Mouse (Mus musculus) limb, embryonic 10.5 days (tissue): ENCODE results near the gene Itk. TPM values are rescaled to one million over a fixed set of nuclear protein-coding genes. Genes with fewer than 3 reads are reported as not detected.
"Not testable (repeated sequence)": the region's sequence is repeated elsewhere in the genome, so short reads cannot be mapped to it uniquely, and the experiment has no call there.

Experiments
- DNase-seq: peaks from one replicate; pipeline ENCODE4 v3.0.0-alpha.2; 2017; ENCODE audit warnings: low spot score
- H3K27ac ChIP-seq: fragments of 300-500 bp; sonication (generic); 2 replicates; pipeline ENCODE4 v1.5.1; 2016; ENCODE audit warnings: mild to moderate bottlenecking
- H3K27me3 ChIP-seq: fragments of 300-500 bp; sonication (generic); 2 replicates; pipeline ENCODE4 v1.6.1; 2016; ENCODE audit warnings: low read depth, mild to moderate bottlenecking; ENCODE audit not compliant: poor library complexity, severe bottlenecking
- H3K36me3 ChIP-seq: fragments of 300-500 bp; sonication (generic); 2 replicates; pipeline ENCODE4 v1.6.1; 2016; ENCODE audit warnings: mild to moderate bottlenecking, moderate library complexity
- H3K4me1 ChIP-seq: fragments of 300-500 bp; sonication (generic); 2 replicates; pipeline ENCODE4 v1.6.1; 2016
- H3K4me3 ChIP-seq: fragments of 300-500 bp; sonication (generic); 2 replicates; pipeline ENCODE4 v1.5.1; 2016; ENCODE audit warnings: mild to moderate bottlenecking, moderate library complexity
- H3K9me3 ChIP-seq: fragments of 300-500 bp; sonication (generic); replicated peaks from 2 replicates; pipeline ENCODE4 v1.6.1; 2016; ENCODE audit warnings: mild to moderate bottlenecking
- WGBS: fragments of 180-500 bp; shearing (Covaris S2); methylation state at CpG from one replicate; pipeline ENCODE4 v1.1.7; 2016; 5-methylcytosine and 5-hydroxymethylcytosine counted together
- polyA plus RNA-seq: library from polyadenylated mRNA; unstranded; fragments of >200 nt; fragmentation: Nextera tagmentation; extraction: Ambion mirVana; gene quantifications from 2 replicates; pipeline ENCODE4 v1.2.1, GENCODE M21; 2016

Gene Itk
- not detected in 2 replicates for polyA plus RNA-seq

DNA sequence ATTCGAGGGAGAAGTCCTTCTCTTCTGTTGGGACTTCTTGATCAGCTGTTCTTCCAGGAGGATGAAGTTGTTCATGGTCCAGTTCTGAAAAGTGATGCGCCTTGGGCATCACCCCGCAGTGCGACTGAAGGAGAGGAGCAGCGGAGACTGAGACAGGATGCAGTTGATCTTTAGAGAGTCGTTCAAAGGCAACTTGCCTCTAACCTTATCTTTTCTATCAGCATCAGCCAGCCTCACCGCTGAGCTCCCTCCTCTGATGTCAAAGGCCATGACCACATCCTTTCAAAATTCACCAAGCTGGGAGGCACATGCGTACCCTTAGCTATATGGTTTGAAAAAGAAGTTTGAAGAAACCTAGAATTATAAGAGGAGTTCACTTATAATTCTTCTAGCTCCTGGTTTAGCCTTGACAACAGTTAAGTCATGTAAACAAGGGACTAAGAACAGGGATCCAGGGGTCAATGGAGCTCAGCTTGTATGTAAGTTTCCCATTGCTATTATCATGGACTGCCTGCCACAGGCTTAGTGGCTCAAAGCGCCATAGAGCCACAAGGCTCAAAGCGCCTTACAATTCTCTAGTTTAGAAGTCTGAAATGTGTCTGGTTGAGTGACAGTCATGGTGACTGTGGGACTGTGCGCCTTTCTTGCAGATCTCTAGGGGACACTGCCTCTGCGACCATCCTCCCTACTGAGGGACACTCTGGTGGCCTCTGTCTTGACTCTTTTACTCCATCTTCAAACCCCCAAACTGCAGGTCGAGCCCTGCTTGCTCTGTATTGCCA lies at the start of gene Itk:
Gene Itk, minus strand, starts transcription at position 180 of the 782 bp plus-strand sequence.
- Histone ChIP-seq H3K9me3 (no peaks in the 10 kb centered on the region), H3K4me3 (no peak within 1 kb of the TSS), H3K36me3 (no peaks in the 10 kb centered on the region), H3K27me3 (no peaks in the 10 kb centered on the region), H3K27ac (no peak within 1 kb of the TSS), H3K4me1 (no peaks in the 10 kb centered on the region)
- no peak for DNase-seq
- WGBS = 80% methylated on average over 13 of the region's 13 CpGs

DNA sequence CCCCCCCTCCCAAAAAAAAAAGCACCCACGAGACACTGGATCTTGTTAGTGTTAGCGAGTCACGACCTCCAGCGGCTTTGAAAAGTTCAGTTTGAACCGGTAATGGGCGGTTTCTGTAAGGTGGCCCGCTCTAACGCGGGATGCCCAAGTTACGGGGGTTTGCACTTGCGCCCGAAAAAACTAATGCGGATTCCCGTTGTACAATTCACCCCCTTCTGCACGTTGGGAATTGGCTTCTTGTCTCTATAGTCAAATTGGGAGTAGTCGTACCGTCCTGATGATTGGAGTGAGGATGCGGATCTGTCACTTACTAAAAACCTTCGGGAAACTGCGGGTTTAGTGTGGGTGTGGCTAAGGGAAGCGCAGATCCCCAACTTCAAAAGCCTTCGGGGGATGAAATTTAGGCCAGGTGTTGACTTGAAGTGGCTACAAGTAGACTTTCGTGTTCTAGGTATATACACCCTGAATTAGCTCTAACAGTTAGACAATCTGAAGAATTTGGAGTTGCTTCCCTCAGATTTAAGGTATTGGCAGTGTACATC lies 48.2 kb upstream of the Itk start:
- Histone ChIP-seq H3K4me1 (peaks cover 7% of the 10 kb centered on the region), H3K9me3 (no peaks in the 10 kb centered on the region), H3K27ac (peak overlapping the region; percentile 96), H3K36me3 (peaks cover 41% of the 10 kb centered on the region), H3K4me3 (peak overlapping the region; percentile 93), H3K27me3 (no peaks in the 10 kb centered on the region)
- DNase-seq = no peak
- 2% methylated on average over 23 of the region's 23 CpGs for WGBS

DNA sequence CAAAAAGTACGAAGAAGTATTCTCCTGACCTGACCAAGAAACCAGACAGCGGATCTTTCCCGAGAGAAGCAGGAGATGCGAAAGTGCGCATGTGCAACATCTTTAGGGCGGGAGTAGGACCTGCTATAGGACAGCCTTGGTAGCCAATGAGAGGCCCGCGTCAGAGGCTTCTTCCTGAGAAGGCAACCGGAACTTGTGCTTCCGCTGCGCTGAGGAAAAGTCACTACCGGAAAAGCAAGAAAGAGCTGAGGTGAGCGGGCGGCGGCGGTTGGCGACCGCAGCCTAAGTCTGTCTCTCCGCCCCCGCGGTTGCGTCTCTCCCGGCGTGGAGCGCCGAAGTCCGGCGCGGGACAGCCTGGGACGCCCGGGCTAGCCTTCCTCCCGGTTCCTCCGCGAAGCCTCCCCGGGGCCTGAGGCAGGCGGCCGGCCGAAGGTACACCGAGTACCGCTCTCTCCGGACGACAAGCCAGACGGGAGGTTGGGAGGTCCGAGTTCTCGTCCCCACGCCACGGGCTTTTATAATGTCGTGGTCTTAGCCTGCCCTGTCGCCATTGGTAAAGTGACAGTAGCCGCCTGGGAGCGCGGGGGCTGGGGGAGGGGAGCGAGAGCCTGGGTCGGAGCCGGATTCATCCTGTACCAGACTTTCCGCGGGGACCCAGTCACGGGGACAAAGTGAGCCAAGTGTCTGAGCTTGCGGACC lies 47.6 kb upstream of the Itk start, which contains the start of gene Med7:
Gene Med7, plus strand, starts transcription at position 166 of the 699 bp plus-strand sequence.
- no peaks in the 10 kb centered on the region for H3K27me3 ChIP-seq
- peak within 1 kb of the TSS; percentile 93 for H3K4me3 ChIP-seq
- H3K9me3 ChIP-seq = no peaks in the 10 kb centered on the region
- peaks cover 34% of the 10 kb centered on the region for H3K36me3 ChIP-seq
- DNase-seq = peak; percentile 92
- WGBS = under 1% methylated on average over 59 of the region's 59 CpGs
- peak within 1 kb of the TSS; percentile 96 for H3K27ac ChIP-seq
- H3K4me1 ChIP-seq = peaks cover 7% of the 10 kb centered on the region

DNA sequence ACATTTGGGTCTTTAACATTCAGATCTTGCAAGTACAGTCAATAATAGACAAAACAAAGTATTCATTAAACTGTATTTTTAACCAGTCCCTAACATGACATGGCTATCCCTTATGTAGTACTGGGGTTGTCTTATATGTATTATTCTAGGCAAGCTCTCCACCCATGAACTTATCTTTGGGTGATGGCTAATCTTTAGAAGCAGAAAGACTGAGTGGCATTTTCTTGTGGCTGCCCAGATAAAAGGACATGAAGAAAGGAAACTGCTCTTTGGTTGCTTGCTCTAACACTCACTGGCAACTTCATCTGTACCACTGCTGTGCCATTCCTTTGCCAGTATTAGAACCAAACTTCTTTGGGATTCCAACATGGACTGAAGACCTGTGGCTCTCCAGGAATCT lies 46.0 kb upstream of the Itk start:
- no peaks in the 10 kb centered on the region for H3K27me3 ChIP-seq

DNA sequence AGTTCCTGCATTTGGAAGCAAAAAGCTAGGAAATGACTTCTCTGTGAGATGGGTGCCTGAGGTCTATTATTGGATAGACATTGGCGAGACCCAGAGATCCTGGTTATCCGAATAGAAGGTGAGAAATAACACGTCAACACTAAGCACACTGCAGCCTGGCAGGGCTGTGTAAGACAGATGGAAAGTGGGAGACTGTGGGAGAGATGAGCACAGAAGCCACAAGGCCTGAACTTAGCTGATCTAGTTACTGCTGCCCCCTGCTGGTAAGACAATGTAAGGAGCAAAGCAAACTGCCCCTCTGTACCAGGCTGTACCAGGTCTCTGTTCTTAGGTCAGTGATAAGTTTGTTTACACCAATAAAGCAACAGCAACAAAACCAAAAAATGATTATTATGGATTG lies 41.8 kb upstream of the Itk start:
- Histone ChIP-seq H3K4me1 (peaks cover under 1% of the 10 kb centered on the region; the same call in 1 of the 2 replicates), H3K27ac (no peak overlapping the region), H3K27me3 (no peaks in the 10 kb centered on the region), H3K9me3 (no peaks in the 10 kb centered on the region), H3K36me3 (no peaks in the 10 kb centered on the region), H3K4me3 (no peak overlapping the region)
- DNase-seq = peak; percentile 76
- 18% methylated on average over 3 of the region's 3 CpGs for WGBS

More for the DNA sequence above, 46.0 kb upstream of the Itk start:
- no peak for DNase-seq
- Histone ChIP-seq H3K36me3 (peaks cover 19% of the 10 kb centered on the region), H3K9me3 (no peaks in the 10 kb centered on the region), H3K27ac (no peak overlapping the region), H3K4me1 (peaks cover 7% of the 10 kb centered on the region), H3K4me3 (no peak overlapping the region)

DNA sequence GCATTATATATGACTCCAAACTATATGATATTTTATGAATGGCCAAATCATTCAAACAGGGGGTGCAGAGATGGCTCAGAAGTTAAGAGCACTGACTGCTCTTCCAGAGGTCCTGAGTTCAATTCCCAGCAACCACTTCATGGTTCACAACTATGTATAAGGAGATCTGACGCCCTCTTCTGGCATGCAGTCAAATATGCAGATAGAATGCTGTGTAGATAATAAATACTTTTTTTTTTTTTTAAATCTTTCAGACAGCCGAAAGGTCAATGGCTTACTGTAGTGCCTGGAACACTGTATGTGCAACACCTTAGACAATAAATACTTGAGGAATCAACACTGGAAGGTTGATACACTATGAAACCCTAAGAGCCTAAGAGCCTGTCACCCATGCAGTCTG lies 40.8 kb upstream of the Itk start:
- Histone ChIP-seq H3K9me3 (no peaks in the 10 kb centered on the region), H3K36me3 (no peaks in the 10 kb centered on the region), H3K4me1 (no peaks in the 10 kb centered on the region), H3K4me3 (no peak overlapping the region), H3K27me3 (no peaks in the 10 kb centered on the region), H3K27ac (no peak overlapping the region)
- 95% methylated on average over 2 of the region's 2 CpGs for WGBS
- no peak for DNase-seq

DNA sequence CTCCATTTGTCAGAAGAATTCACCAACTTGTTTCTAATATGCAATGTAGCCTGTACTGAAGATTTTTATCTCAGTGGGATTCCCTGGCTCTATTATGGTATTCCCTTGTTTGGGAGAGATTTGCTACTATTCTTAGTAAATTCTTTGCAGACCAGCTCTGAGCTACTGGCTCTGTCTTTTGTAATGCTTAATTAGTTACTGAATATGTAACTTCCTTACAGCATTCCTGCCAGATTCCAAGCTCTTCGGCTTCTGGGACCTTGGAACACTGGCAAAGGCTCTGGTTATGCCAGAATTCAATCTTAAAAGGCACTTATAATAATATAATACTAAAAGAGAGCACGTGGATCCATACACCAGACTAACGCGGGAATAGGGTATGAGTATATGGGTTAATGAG lies 38.8 kb upstream of the Itk start:
- 49% methylated on average over 4 of the region's 4 CpGs for WGBS
- not testable (repeated sequence) for H3K36me3 ChIP-seq, H3K4me3 ChIP-seq, H3K27ac ChIP-seq, H3K9me3 ChIP-seq, H3K4me1 ChIP-seq, H3K27me3 ChIP-seq, DNase-seq

DNA sequence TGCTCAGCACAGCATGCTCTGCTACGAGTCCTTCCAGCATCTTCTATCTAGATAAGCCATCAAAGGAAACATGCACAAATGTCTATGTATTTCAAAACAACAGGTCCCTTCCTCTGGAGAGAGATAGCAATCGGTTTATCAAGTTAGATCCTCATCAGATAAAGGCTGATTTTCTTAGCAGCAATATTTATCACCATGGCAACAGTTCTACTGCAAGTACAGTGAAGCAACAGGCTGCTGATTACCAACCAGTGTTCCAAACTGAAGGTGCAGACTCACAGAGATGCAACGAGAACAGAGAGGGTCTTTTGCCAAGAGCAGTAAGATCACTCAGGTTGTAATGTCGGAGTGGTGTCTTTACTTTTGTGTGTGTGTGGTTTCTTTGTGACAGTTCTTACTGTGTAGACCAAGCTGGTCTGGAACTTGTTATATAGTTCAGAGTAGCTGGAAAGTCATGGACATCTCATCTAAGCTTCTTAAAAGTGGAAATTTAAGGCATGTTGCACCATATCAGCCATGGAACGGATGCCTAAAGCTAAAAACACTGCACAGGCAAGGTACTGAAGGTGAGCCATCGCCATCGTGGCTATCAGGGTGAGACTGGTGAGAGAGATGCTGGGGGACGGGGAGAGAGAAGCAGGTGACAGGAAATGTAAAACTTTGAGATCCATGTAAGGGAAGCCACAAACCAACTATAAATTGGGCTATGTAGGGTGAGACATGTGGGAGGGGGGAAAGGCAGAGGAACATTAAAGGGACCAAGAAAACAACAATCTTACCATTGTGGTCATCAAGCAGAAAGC lies 32.0 kb upstream of the Itk start:
- peaks cover 11% of the 10 kb centered on the region for H3K4me1 ChIP-seq
- WGBS = 84% methylated on average over 8 of the region's 8 CpGs
- DNase-seq = no peak
- no peaks in the 10 kb centered on the region for H3K36me3 ChIP-seq
- no peaks in the 10 kb centered on the region for H3K27me3 ChIP-seq
- no peak overlapping the region for H3K27ac ChIP-seq
- no peak overlapping the region for H3K4me3 ChIP-seq
- no peaks in the 10 kb centered on the region for H3K9me3 ChIP-seq

DNA sequence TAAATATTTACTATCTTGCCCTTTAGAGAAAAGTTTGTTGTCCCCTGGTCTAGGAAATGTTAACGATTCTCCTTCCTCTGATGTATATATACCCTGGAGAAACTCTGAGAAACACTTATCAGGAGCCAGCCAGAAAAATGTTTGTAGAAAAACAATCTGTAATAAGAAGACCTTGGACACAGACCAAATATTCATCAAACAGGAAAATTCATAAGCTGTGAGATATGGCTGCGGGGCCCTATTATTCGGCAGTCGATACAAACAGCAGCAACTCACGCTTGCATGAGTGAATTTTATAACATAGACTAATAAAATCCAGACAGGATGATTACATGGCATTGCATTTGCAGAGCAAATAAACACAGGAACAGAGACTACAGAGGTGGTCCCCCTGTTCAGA lies 29.5 kb upstream of the Itk start:
- DNase-seq = no peak
- H3K4me3 ChIP-seq = no peak overlapping the region
- no peaks in the 10 kb centered on the region for H3K9me3 ChIP-seq
- H3K27ac ChIP-seq = no peak overlapping the region
- H3K27me3 ChIP-seq = no peaks in the 10 kb centered on the region
- no peaks in the 10 kb centered on the region for H3K36me3 ChIP-seq
- peaks cover 11% of the 10 kb centered on the region for H3K4me1 ChIP-seq
- 89% methylated on average over 5 of the region's 5 CpGs for WGBS

DNA sequence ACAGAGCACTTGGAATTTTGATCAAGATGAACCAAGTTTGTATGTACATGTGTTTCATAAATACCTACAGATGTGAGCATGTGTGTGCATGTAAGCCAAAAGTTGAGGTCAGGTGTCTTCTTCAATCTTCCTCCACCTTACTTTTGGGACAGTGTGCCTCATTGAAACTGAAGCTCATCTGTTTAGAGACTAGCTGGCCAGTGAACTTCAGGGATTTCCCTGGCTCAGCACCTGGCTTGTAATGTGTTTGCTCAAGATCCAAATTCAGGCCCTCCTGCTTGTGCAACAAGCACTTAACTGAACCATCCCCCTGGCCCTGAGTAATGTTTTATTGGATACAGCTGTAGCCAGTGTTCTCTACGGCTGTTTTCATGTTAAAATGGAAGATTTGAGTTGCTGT lies 29.1 kb upstream of the Itk start:
- DNase-seq = no peak
- 50% methylated on average over 1 of the region's 1 CpGs for WGBS
- no peaks in the 10 kb centered on the region for H3K9me3 ChIP-seq
- H3K4me3 ChIP-seq = no peak overlapping the region
- no peaks in the 10 kb centered on the region for H3K36me3 ChIP-seq
- peaks cover 11% of the 10 kb centered on the region for H3K4me1 ChIP-seq
- no peaks in the 10 kb centered on the region for H3K27me3 ChIP-seq
- no peak overlapping the region for H3K27ac ChIP-seq

DNA sequence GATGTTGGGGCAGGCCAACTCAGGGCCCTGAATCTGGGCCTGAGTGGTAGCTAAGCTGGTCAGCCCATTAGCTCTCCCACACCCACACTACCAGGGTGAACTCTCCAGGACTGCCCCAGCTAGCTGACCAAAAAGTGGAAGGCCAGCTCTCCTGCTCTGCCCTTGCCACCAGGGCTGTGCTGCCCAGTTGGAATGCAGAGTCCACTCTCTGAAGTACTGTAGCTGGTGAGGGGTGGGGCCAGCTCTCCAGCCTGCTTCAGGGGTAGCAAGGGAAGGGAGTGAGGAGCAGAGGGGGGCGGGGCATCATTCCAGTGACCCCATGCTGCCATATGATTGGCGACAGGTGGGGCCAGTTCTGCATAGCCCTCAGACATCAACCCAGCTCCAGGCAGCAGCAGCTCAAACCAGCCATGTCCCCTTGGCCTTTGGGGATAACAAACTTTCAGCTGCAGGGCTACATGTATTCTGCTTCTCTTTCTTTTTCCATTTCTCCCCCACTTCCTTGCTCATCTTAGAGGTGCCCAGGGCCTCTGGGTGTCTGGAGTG lies 20.8 kb upstream of the Itk start:
- peaks cover 8% of the 10 kb centered on the region; the same call in 1 of the 2 replicates for H3K27me3 ChIP-seq
- WGBS = 47% methylated on average over 2 of the region's 2 CpGs
- no peaks in the 10 kb centered on the region for H3K9me3 ChIP-seq
- H3K27ac ChIP-seq = peak overlapping the region; percentile 44; the same call in 1 of the 2 replicates
- peaks cover 13% of the 10 kb centered on the region for H3K4me1 ChIP-seq
- no peak overlapping the region for H3K4me3 ChIP-seq
- H3K36me3 ChIP-seq = no peaks in the 10 kb centered on the region
- no peak for DNase-seq

DNA sequence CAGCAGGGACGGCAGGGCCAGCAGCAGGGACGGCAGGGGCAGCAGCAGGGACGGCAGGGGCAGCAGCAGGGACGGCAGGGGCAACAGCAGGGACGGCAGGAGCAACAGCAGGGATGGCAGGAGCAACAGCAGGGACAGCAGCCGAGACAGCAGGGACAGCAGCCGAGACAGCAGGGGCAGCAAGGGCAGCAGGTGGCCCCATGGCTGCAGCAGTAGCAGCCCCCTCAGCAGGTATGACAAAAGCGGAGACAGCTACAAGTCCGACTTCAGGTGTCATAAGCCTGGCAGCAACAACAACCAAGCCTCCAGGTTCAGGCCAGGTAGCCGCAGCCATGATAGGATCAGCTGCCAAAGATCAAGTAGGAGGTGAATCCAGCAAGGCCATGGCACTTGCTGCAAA lies 17.4 kb upstream of the Itk start:
- H3K27ac ChIP-seq = peak overlapping the region; percentile 42; the same call in 1 of the 2 replicates
- 47% methylated on average over 10 of the region's 10 CpGs for WGBS
- no peak for DNase-seq
- H3K4me1 ChIP-seq = peaks cover 31% of the 10 kb centered on the region
- H3K9me3 ChIP-seq = no peaks in the 10 kb centered on the region
- no peaks in the 10 kb centered on the region for H3K36me3 ChIP-seq
- H3K27me3 ChIP-seq = peaks cover 8% of the 10 kb centered on the region; the same call in 1 of the 2 replicates
- H3K4me3 ChIP-seq = no peak overlapping the region
